Mouse (Mus musculus): ENCODE results near the gene Dcps. TPM values are rescaled to one million over a fixed set of nuclear protein-coding genes. Genes with fewer than 3 reads are reported as not detected.

Gene Dcps
- polyA plus RNA-seq, 1 experiment from 2014 or later = 85.6 TPM

DNA sequence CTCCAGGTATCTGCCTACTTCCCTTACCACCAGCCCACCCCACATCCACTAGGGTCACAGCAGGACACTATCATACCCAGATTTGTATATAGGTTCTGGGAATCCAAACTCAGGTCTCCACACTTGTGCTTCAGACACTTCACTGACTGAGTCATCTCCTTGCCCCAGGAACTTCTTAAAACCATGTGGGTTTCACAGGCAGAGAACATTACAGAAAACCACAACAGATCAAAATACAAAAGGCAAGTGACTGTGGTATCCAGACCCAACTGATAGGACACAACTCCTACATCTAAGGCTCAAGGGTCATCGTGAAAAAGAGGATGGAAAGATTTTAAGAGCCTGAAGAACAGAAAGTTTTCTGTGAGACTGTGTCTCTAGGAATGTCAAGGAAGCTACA, 2.5 kb downstream of the Dcps start:
- Histone ChIP-seq H3K4me3 (replicated peaks) (no peak overlapping the region), H3K9ac (replicated peaks) (no peak overlapping the region), H3K27ac (no peak overlapping the region), H3K36me3 (peaks cover 14% of the 10 kb centered on the region), H3K4me2 (no peak overlapping the region), H3K4me1 (replicated peaks) (peaks cover 14% of the 10 kb centered on the region), H3K27me3 (no peaks in the 10 kb centered on the region), H3K9me3 (no peaks in the 10 kb centered on the region)
- WGBS = 87% methylated on average over 1 of the region's 1 CpGs
- ATAC-seq (ENCODE audit: insufficient number of reproducible peaks, insufficient read depth, low FRiP score, low TSS enrichment, low read depth) = no peak

DNA sequence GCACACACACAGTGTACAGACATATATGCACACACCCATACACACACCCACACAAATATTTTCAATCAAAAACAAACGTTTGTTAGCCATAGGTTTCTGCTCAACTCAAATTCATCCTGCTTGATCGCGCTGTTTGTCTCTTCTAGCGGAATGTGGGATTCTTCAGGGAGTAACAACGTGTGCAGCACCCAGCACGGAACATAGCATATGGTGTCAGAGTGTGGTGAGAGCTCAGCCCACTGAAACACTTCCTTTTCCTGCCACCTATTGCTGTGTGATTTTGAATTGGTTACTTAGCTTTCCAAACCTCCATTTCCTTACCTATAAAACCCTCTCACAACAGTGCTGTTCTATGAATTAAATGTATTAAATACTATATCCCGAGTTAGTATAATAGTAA, 5.8 kb downstream of the Dcps start:
- no peaks in the 10 kb centered on the region for H3K9me3 ChIP-seq

DNA sequence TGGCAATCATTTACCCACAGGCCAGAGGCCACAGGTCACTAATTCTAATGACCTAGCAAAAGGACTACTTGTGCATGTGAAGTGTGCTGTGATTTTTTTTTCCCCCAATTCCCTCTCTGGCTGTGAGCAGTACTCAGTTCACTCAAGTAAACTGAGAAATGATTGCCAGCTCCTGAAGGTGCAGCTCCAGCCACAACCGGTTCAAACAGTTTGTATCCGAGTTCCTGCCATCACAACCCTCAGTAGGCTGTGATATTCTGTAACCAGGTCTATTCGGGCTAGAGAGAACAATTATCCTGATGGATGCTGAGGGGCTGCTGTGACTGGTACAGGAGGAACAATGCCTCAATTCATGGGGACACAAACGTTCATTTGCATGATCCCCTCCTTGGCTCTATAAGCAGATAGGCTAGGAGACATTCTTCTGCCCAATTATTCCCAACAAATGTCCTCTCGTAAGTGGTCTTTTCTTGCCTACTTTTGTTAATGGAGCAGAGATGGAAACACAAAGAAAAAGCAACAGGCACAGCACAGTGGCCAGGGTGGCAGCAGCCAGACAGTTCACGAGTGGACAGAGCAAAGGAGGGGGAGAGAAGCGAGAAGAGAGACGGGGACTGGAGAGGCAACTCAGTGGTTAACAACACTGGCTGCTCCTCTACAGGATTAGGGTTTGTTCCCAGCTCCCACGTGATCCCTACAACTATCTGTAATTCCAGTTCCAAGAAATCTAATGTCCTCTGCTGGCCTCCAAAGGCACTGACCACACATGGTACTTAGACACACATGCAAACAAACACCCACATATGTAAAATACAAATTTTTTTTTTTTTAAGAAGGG, 8.8 kb downstream of the Dcps start:
- Histone ChIP-seq H3K27me3 (no peaks in the 10 kb centered on the region), H3K36me3 (peaks cover 26% of the 10 kb centered on the region), H3K4me3 (replicated peaks) (no peak overlapping the region), H3K4me1 (replicated peaks) (no peaks in the 10 kb centered on the region), H3K9ac (replicated peaks) (no peak overlapping the region), H3K4me2 (no peak overlapping the region), H3K9me3 (no peaks in the 10 kb centered on the region), H3K27ac (no peak overlapping the region)
- ATAC-seq (ENCODE audit: insufficient number of reproducible peaks, insufficient read depth, low FRiP score, low TSS enrichment, low read depth) = no peak
- 68% methylated on average over 9 of the region's 9 CpGs for WGBS

More for the DNA sequence above, 5.8 kb downstream of the Dcps start:
- Histone ChIP-seq H3K36me3 (peaks cover 22% of the 10 kb centered on the region), H3K27me3 (no peaks in the 10 kb centered on the region), H3K27ac (no peak overlapping the region), H3K4me2 (no peak overlapping the region), H3K4me1 (replicated peaks) (peaks cover 8% of the 10 kb centered on the region), H3K4me3 (replicated peaks) (no peak overlapping the region), H3K9ac (replicated peaks) (no peak overlapping the region)
- WGBS = 91% methylated on average over 7 of the region's 7 CpGs
- no peak for ATAC-seq (ENCODE audit: insufficient number of reproducible peaks, insufficient read depth, low FRiP score, low TSS enrichment, low read depth)

DNA sequence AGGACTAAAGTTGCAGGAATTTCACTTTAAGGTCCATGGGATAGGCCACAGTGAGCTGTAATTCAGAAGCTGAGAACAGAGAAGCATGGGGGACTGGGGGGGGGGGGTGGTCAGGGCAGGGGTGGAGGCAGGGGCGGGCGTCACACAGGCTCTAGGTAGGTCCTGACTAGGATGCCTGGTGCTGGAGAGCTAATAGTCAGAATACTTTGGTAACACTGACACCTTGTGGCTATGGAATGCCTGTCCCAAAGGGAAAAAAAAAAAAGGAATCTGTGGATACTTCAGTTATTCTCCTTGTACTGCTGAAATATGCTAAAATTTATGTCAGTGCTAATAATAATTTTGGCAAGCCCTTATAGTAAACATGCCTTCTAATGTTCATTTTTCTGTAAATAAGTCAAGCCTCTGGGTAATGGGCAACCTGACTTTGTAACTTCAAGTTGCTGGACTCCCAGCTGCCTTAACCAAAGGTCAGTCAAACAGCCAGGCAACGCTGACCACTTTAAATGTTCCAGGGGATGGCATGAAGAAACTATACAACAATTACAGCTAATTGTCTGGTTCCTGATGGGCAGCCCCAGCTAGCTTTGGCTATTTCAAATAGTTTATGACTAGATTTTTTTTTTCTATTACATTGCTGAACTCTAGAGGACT, 9.6 kb downstream of the Dcps start:
- no peak overlapping the region for H3K4me2 ChIP-seq
- H3K4me3 ChIP-seq (replicated peaks) = no peak overlapping the region
- H3K4me1 ChIP-seq (replicated peaks) = no peaks in the 10 kb centered on the region
- H3K9ac ChIP-seq (replicated peaks) = no peak overlapping the region
- ATAC-seq (ENCODE audit: insufficient number of reproducible peaks, insufficient read depth, low FRiP score, low TSS enrichment, low read depth) = 0 out of 2 replicates have a peak, but pooled peaks have one; percentile 47
- no peak overlapping the region for H3K27ac ChIP-seq
- whole genome bisulfite sequencing = 29% methylated on average over 3 of the region's 3 CpGs
- H3K9me3 ChIP-seq = no peaks in the 10 kb centered on the region
- H3K27me3 ChIP-seq = no peaks in the 10 kb centered on the region
- H3K36me3 ChIP-seq = peaks cover 26% of the 10 kb centered on the region

DNA sequence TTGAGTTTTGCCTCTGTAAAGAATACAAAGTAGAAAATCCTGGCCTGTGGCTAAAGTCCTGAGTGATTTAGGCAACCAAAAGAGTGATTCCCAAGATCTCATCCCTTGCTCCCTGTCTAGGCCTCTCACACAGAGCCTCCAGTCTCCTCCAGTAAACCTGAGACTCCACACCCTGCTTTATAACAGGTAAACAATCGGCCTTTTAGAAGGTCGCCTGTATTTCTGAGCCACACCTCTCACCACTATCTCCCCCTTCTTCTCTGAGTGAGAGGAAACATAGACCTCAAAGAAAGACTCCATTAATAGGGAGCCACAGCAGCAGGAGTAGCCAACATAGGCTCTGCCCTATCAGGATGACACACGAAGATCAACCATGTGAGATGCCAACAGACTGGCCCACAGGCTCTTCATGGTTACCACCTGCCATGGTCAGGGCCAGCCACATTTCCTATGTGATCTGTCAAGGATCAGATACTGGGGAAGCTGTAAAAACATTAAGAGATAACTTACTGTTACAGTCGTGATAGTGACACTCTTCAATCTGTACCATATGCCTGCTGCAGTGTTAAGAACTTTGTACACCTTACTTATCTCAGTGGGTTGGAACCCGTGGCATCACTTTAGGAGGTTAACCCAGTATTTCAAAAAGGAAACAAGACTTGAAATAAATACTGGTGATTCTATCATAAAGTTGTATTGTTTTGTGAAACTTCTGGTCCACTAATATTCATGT, 11.6 kb downstream of the Dcps start:
- Histone ChIP-seq H3K4me3 (replicated peaks) (no peak overlapping the region), H3K4me1 (replicated peaks) (no peaks in the 10 kb centered on the region), H3K4me2 (no peak overlapping the region), H3K27me3 (no peaks in the 10 kb centered on the region), H3K36me3 (peaks cover 11% of the 10 kb centered on the region; the same call in 1 of the 2 replicates), H3K9ac (replicated peaks) (no peak overlapping the region), H3K27ac (no peak overlapping the region), H3K9me3 (no peaks in the 10 kb centered on the region)
- WGBS = 79% methylated on average over 5 of the region's 5 CpGs
- ATAC-seq (ENCODE audit: insufficient number of reproducible peaks, insufficient read depth, low FRiP score, low TSS enrichment, low read depth) = no peak

DNA sequence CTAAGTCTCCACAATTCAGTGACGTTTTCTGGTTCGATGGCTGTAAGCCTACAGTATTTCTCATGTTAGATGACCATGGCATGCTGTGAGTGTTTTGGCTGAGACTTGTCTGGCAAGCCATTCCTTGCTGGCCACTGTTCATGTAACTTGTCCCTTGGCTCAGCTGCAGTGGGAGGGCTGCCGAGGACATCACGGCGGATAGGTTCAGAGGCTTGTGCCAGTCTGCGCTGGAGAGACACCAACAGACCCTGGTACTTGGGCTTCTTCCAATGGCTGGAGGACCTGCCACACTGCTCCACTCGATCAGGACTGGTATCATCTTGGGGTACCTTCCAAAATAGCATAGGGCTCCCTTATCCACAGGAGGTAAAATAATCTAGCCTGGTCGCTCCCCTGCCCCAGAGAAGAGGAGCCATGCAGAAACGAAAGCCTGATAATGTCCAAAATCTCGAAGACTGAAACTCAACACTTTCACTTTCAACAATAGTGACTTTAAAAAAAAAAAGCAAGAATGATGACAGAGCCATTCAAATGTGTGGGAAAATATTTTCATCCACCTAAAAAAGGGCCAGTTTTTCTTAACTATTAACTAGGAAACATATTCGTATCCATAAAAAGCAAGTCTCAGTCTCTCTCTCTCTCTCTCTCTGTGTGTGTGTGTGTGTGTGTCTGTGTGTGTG, 12.7 kb downstream of the Dcps start:
- peaks cover 11% of the 10 kb centered on the region; the same call in 1 of the 2 replicates for H3K36me3 ChIP-seq
- WGBS = 93% methylated on average over 11 of the region's 11 CpGs

DNA sequence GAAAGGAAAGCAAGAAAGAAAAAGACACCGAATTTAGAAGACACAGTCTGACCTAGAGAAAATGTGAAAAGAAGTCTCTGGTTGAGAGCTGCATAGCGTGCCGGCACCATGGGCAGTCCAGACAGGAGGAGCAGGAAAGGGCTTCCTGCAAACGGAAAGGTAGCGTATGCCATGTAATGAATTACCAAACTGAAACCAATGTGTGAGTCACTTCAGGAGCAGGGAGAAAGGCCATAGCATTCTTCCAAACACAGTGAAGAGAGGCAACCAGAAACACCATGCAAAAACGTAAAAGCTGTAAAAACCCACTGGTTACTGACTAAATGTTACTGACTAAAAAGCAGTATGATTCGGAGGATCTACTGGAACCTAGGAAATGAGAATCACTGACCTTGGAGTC, 14.1 kb downstream of the Dcps start:
- Histone ChIP-seq H3K4me1 (replicated peaks) (peaks cover 2% of the 10 kb centered on the region; the same call in 1 of the 2 replicates), H3K4me3 (replicated peaks) (no peak overlapping the region), H3K27ac (no peak overlapping the region), H3K27me3 (no peaks in the 10 kb centered on the region), H3K36me3 (peaks cover 11% of the 10 kb centered on the region; the same call in 1 of the 2 replicates), H3K9me3 (no peaks in the 10 kb centered on the region), H3K9ac (replicated peaks) (no peak overlapping the region), H3K4me2 (no peak overlapping the region)
- 89% methylated on average over 7 of the region's 7 CpGs for WGBS
- no peak for ATAC-seq (ENCODE audit: insufficient number of reproducible peaks, insufficient read depth, low FRiP score, low TSS enrichment, low read depth)

More for the DNA sequence above, 12.7 kb downstream of the Dcps start:
- H3K27ac ChIP-seq = no peak overlapping the region
- ATAC-seq (ENCODE audit: insufficient number of reproducible peaks, insufficient read depth, low FRiP score, low TSS enrichment, low read depth) = no peak
- no peaks in the 10 kb centered on the region for H3K9me3 ChIP-seq
- no peak overlapping the region for H3K4me2 ChIP-seq
- no peak overlapping the region for H3K9ac ChIP-seq (replicated peaks)
- H3K4me1 ChIP-seq (replicated peaks) = no peaks in the 10 kb centered on the region
- H3K4me3 ChIP-seq (replicated peaks) = no peak overlapping the region
- no peaks in the 10 kb centered on the region for H3K27me3 ChIP-seq

DNA sequence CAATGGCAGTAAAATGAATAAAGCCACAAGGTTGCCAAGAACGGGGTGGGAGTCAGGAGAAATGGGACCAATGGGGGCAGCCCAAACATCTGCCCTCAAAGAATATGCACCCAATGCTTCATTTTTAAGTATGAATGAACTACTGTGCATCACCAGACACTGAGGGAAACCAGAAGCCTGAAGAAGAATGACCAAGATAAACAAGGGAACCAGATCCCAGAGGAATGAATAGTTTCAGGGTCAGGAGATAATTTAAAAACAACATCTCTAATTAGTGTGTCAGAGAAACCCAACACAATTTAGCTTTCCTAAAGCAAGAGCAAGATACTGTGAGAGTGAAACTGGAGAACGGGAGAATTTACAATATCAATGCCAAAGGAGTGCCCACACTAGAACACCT, 15.2 kb downstream of the Dcps start:
- H3K36me3 ChIP-seq = peaks cover 16% of the 10 kb centered on the region
- WGBS = 74% methylated on average over 2 of the region's 2 CpGs
- H3K4me2 ChIP-seq = no peak overlapping the region
- no peak overlapping the region for H3K4me3 ChIP-seq (replicated peaks)
- ATAC-seq (ENCODE audit: insufficient number of reproducible peaks, insufficient read depth, low FRiP score, low TSS enrichment, low read depth) = no peak
- no peaks in the 10 kb centered on the region for H3K9me3 ChIP-seq
- H3K9ac ChIP-seq (replicated peaks) = no peak overlapping the region
- H3K27me3 ChIP-seq = no peaks in the 10 kb centered on the region
- no peak overlapping the region for H3K27ac ChIP-seq
- peaks cover 12% of the 10 kb centered on the region for H3K4me1 ChIP-seq (replicated peaks)

DNA sequence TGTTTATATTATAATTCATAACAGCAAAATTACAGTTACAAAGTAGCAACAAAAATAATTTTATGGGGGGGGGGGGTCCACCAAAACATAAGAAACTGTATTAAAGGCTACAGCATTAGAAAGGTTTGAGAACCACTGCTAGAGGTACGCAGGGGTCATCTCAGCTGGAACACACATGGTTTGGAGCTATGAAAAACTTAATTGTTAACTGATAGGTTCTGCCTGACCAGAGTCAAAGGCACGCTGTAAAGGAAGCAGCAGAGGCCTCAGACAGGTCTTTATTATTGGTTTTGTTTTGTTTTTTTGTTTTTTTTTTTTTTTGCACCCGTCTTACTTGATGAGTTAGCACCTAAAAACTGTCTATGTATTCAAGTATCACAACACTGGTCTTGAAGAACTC, 17.4 kb downstream of the Dcps start:
- no peak overlapping the region for H3K4me2 ChIP-seq
- no peak overlapping the region for H3K4me3 ChIP-seq (replicated peaks)
- H3K9ac ChIP-seq (replicated peaks) = no peak overlapping the region
- H3K4me1 ChIP-seq (replicated peaks) = peaks cover 12% of the 10 kb centered on the region
- H3K27me3 ChIP-seq = no peaks in the 10 kb centered on the region
- no peak for ATAC-seq (ENCODE audit: insufficient number of reproducible peaks, insufficient read depth, low FRiP score, low TSS enrichment, low read depth)
- H3K27ac ChIP-seq = no peak overlapping the region
- H3K9me3 ChIP-seq = no peaks in the 10 kb centered on the region
- WGBS = 76% methylated on average over 3 of the region's 3 CpGs
- peaks cover 12% of the 10 kb centered on the region for H3K36me3 ChIP-seq

DNA sequence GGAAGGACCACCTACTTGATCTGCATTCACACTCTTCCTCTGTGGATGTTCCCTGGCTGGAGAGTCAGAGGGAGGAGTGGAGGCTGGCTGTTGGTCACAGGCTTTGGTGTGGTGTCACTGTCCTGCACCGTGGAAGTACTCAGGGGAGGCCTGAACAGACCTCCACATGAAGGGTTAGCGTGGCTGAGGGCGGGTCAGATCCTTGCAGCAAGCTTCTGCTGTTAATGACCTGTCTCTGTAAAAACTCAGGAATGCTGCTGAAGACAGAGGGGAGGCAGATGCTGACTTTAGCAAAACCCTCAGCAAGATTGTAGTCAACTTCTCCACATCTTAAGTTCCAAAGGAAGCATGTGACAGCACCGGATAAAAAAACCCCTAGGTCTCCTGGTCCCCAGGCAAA, 19.0 kb downstream of the Dcps start:
- ATAC-seq (ENCODE audit: insufficient number of reproducible peaks, insufficient read depth, low FRiP score, low TSS enrichment, low read depth) = no peak
- H3K27ac ChIP-seq = 0 out of 2 replicates have a peak overlapping the region, but pooled peaks have one; percentile 45

More for the DNA sequence above, 19.0 kb downstream of the Dcps start:
- Histone ChIP-seq H3K9me3 (no peaks in the 10 kb centered on the region), H3K4me1 (replicated peaks) (peaks cover 12% of the 10 kb centered on the region), H3K4me3 (replicated peaks) (no peak overlapping the region), H3K27me3 (no peaks in the 10 kb centered on the region), H3K4me2 (no peak overlapping the region), H3K36me3 (peaks cover 8% of the 10 kb centered on the region; the same call in 1 of the 2 replicates), H3K9ac (replicated peaks) (0 out of 2 replicates have a peak overlapping the region, but pooled peaks have one; percentile 27)
- WGBS = 64% methylated on average over 4 of the region's 4 CpGs

Data from limb, embryonic 12.5 days (tissue).